Mouse (Mus musculus) intestine, embryonic 15.5 days (tissue): ENCODE measurements around the gene Prkacb. TPM values are rescaled to one million over a fixed set of nuclear protein-coding genes. Genes with fewer than 3 reads are reported as not detected.

Source experiments
- ATAC-seq: fragments of 200-750 bp; cut with Nextera tagmentation; 2 replicates; pipeline ENCODE4 v1.8.0; 2017; ENCODE audit warnings: moderate TSS enrichment, moderate library complexity
- H3K27ac ChIP-seq: fragments of 300-500 bp; sonication (generic); 2 replicates; pipeline ENCODE4 v1.5.1; 2015; ENCODE audit warnings: mild to moderate bottlenecking, inconsistent platforms
- H3K27me3 ChIP-seq: fragments of 300-500 bp; sonication (generic); replicated peaks from 2 replicates; pipeline ENCODE4 v1.6.1; 2015; ENCODE audit warnings: inconsistent platforms
- H3K36me3 ChIP-seq: fragments of 300-500 bp; sonication (generic); 2 replicates; pipeline ENCODE4 v1.6.1; 2015; ENCODE audit warnings: inconsistent platforms
- H3K4me1 ChIP-seq: fragments of 300-500 bp; sonication (generic); replicated peaks from 2 replicates; pipeline ENCODE4 v1.6.1; 2015; ENCODE audit warnings: inconsistent platforms
- H3K4me2 ChIP-seq: fragments of 300-500 bp; sonication (generic); replicated peaks from 2 replicates; pipeline ENCODE4 v1.6.1; 2015; ENCODE audit warnings: mild to moderate bottlenecking, inconsistent platforms
- H3K4me3 ChIP-seq: fragments of 300-500 bp; sonication (generic); replicated peaks from 2 replicates; pipeline ENCODE4 v1.5.1; 2015; ENCODE audit warnings: inconsistent platforms
- H3K9ac ChIP-seq: fragments of 300-500 bp; sonication (generic); 2 replicates; pipeline ENCODE4 v1.6.1; 2015; ENCODE audit warnings: inconsistent platforms
- H3K9me3 ChIP-seq: fragments of 300-500 bp; sonication (generic); 2 replicates; pipeline ENCODE4 v1.6.1; 2016; ENCODE audit warnings: inconsistent platforms
- WGBS: fragments of 180-500 bp; shearing (Covaris S2); methylation state at CpG from one replicate; pipeline ENCODE4 v1.1.7; 2015; 5-methylcytosine and 5-hydroxymethylcytosine counted together
- polyA plus RNA-seq: library from polyadenylated mRNA; unstranded; fragments of >200 nt; fragmentation: Nextera tagmentation; extraction: Ambion mirVana; gene quantifications from 2 replicates; pipeline ENCODE4 v1.2.1, GENCODE M21; 2015

Gene Prkacb
- polyA plus RNA-seq: 43.1 and 50.0 TPM in 2 replicates

DNA sequence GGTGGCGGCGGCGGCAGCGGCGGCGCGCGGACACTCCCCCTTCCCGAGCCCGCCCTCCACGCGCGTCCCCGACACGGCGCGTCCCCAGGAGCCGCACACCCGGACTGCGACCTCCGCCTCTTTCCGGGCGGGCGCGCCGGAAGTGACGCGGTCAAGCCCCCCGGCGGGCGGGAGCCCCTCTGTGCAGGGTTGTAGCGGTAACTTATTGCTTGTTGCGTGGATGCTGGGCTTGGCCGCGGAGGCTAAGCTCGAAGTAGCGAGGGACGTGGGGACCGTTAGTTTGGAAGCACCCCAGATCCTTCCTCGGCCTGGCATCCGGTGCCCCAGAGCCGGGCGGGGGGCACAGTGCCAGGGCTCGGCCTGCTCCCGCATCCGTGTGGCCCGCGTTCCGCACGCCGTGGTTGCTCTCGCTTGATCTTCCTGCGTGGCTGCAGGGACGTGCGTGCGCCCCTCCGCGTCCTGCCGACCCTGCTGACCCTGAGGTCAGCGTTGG, at the start of gene Prkacb:
Gene Prkacb, minus strand, starts transcription at position 90 of the 493 bp plus-strand sequence.
- H3K36me3 ChIP-seq: no peaks in the 10 kb centered on the region
- peak within 1 kb of the TSS; percentile 86 for H3K4me2 ChIP-seq
- H3K9ac ChIP-seq: peak within 1 kb of the TSS; percentile 91
- no peaks in the 10 kb centered on the region for H3K27me3 ChIP-seq
- H3K27ac ChIP-seq: peak within 1 kb of the TSS; percentile 84
- H3K9me3 ChIP-seq: no peaks in the 10 kb centered on the region
- WGBS: under 1% methylated on average over 60 of the region's 60 CpGs
- peak; percentile 98 for ATAC-seq
- H3K4me1 ChIP-seq: peaks cover 2% of the 10 kb centered on the region; the same call in 1 of the 2 replicates
- peak within 1 kb of the TSS; percentile 97 for H3K4me3 ChIP-seq

DNA sequence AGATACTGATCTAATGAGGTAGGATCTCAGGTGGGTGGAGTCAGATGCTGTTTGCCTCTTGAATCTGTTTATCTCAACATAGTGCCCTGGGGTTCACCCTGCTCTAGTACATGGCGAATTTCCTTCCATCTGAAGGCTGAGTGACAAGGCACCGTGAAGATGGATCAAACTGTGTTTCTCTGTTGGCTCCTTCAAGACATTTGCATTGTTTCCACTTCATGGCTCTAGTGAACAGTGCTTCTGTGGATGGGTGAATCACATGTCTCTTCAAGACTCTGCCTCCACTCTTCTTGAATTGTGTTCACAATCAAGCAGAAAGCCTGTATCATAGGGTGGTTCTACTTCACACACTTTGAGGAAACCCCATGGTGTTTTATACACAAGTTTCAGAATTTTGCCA, 47.5 kb upstream of the Prkacb start:
- WGBS: 83% methylated on average over 2 of the region's 2 CpGs
- Histone ChIP-seq H3K36me3 (no peaks in the 10 kb centered on the region), H3K9me3 (no peaks in the 10 kb centered on the region), H3K27ac (no peak overlapping the region), H3K4me3 (no peak overlapping the region), H3K4me1 (no peaks in the 10 kb centered on the region), H3K27me3 (no peaks in the 10 kb centered on the region), H3K9ac (no peak overlapping the region), H3K4me2 (no peak overlapping the region)
- ATAC-seq: no peak

DNA sequence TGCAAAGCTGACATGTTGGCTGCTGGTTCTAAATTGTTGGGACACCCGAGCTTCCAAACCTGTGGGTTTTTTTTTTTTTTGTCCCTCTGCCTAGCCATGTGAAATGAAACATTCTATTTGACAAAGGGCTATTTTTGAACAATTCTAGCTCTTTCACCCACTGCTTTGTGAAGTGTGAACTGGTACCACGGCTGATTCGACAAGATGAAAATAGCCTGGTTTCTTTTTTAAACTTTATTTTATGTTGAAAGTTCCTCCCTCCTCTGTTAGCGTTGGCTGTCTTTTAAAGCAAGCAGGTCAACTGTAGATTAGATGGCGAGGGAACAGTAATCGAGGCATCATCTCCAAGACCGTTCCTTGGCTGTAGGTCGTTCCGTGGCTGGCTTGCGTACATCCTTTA, 44.6 kb upstream of the Prkacb start:
- WGBS: 88% methylated on average over 10 of the region's 10 CpGs
- Histone ChIP-seq H3K9me3 (no peaks in the 10 kb centered on the region), H3K9ac (no peak overlapping the region), H3K27ac (no peak overlapping the region), H3K4me3 (no peak overlapping the region), H3K36me3 (no peaks in the 10 kb centered on the region), H3K4me1 (no peaks in the 10 kb centered on the region), H3K4me2 (no peak overlapping the region), H3K27me3 (no peaks in the 10 kb centered on the region)
- no peak for ATAC-seq

DNA sequence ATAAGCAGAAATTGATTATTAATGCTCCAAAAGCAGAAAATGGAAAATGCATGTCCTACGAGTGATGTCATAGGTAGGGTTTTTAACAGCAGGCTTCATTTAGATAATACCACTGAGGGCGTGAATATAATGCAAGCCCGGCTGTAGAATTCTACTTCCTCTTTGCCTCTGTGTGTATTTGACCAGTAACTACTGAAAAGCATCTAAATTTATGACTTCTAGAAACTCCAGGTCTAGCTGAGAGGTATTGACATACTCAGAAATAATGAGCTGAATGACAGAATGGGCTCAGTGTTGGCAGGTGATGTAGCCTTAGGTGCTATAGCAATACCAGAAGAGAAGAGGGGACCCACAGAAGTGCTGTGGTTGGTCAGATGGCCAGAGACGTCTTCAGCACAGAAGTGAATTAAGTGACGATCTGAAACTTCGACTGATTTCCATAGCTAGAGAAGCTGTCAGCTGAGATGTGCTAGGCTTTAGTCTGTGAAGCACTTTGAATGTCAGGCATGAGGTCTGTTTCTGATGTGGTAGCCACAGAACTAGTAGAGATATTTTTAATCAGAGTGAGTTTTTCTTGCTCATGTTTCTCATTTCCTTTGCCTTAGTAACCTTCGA, 41.8 kb upstream of the Prkacb start:
- Histone ChIP-seq H3K4me3 (no peak overlapping the region), H3K27ac (no peak overlapping the region), H3K9ac (no peak overlapping the region), H3K9me3 (no peaks in the 10 kb centered on the region), H3K4me1 (no peaks in the 10 kb centered on the region), H3K4me2 (no peak overlapping the region), H3K27me3 (no peaks in the 10 kb centered on the region), H3K36me3 (no peaks in the 10 kb centered on the region)
- ATAC-seq: no peak
- WGBS: 81% methylated on average over 7 of the region's 7 CpGs

DNA sequence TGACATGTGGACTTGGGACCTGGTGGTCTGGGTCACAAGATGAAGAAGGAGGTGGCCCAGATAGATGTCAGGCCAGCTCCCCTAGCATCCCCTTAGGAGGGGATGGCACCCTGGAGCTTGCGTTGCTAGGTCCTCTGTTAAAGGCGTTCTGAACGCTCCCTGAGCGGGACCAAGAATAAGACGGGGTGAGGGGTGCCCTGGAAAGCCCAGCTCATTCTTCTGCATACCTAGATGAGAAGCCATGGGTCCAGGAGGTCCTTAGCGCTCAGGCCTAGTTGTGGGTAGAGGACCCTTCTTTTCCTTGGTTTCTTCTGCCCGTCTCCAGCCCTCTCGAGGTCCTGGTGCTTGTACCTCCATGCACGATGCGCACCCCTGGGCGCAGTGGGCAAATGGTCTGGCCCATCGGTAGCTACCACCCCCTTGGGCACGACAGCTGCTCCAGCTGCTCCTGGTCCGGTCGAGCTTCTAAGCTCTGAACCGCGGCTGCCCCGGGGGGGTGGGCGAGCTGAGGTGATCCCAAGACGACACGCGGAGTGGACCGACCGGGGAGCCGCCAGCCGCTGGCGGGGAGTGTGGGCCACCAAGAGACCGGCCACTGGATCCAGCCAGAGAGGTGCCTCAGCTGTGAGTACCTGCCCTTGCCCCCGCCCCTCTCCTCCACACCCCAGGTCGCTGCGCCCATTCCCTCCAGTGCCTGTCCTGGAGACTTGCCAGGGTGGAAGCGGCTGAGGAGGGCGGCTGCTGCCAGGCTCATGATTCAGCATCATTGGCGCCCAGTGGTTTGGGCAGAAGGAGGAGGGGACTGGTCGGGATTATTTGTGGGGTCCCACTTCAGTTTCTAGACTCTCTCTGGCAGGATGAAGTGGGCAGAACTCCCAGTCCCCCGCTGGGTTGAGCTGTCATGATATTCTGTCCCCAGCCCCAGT, 39.4 kb upstream of the Prkacb start, which contains the start of gene Ttll7:
Gene Ttll7, plus strand, starts transcription at position 402 of the 926 bp plus-strand sequence.
- no peaks in the 10 kb centered on the region for H3K27me3 ChIP-seq
- peak within 1 kb of the TSS; percentile 57 for H3K4me3 ChIP-seq
- peak within 1 kb of the TSS; percentile 54 for H3K9ac ChIP-seq
- WGBS: under 1% methylated on average over 36 of the region's 36 CpGs
- H3K36me3 ChIP-seq: no peaks in the 10 kb centered on the region
- H3K4me1 ChIP-seq: no peaks in the 10 kb centered on the region
- H3K27ac ChIP-seq: no peak within 1 kb of the TSS
- peak; percentile 100 for ATAC-seq
- H3K4me2 ChIP-seq: peak within 1 kb of the TSS; percentile 76
- H3K9me3 ChIP-seq: no peaks in the 10 kb centered on the region

- 85% methylated on average over 7 of the region's 7 CpGs for WGBS
- ATAC-seq: no peak
- no peak overlapping the region for H3K9ac ChIP-seq
- no peak overlapping the region for H3K4me3 ChIP-seq
- H3K9me3 ChIP-seq: no peaks in the 10 kb centered on the region
- no peaks in the 10 kb centered on the region for H3K27me3 ChIP-seq
- no peaks in the 10 kb centered on the region for H3K36me3 ChIP-seq
- no peaks in the 10 kb centered on the region for H3K4me1 ChIP-seq
- no peak overlapping the region for H3K27ac ChIP-seq
- H3K4me2 ChIP-seq: no peak overlapping the region
Observed at GRCm38 (mm10) chr3:146849360-146849759, 36.6 kb upstream of the Prkacb start.

GRCm38 (mm10) chr3:146848112-146848511, 35.3 kb upstream of the Prkacb start:
- no peak for ATAC-seq
- Histone ChIP-seq H3K4me1 (no peaks in the 10 kb centered on the region), H3K27ac (no peak overlapping the region), H3K4me3 (no peak overlapping the region), H3K9ac (no peak overlapping the region), H3K4me2 (no peak overlapping the region), H3K36me3 (no peaks in the 10 kb centered on the region), H3K9me3 (no peaks in the 10 kb centered on the region), H3K27me3 (no peaks in the 10 kb centered on the region)
- WGBS: 82% methylated on average over 8 of the region's 8 CpGs

DNA sequence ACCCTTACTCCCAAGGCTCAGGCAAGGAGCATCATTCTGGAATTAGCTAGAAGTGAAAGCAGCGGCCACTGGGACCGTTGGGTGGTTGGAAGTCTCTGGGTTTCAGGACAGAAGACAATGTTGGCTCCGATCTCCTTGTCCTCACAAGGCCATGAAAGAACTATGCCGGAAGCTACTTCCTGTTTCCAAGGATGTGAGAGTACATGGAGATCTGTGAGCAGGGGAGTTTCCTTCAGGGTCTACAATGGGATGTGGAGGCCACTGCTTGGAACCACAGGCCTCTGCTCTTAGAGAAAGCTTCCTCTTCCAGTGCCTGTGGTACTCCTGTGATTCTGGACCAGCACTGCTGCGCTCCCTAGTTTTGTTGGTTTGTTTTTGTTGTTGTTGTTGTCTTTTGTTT, 33.4 kb upstream of the Prkacb start:
- Histone ChIP-seq H3K36me3 (no peaks in the 10 kb centered on the region), H3K4me1 (no peaks in the 10 kb centered on the region), H3K27me3 (no peaks in the 10 kb centered on the region), H3K9ac (no peak overlapping the region), H3K4me3 (no peak overlapping the region), H3K9me3 (no peaks in the 10 kb centered on the region), H3K27ac (no peak overlapping the region), H3K4me2 (no peak overlapping the region)
- WGBS: 89% methylated on average over 5 of the region's 5 CpGs
- no peak for ATAC-seq

DNA sequence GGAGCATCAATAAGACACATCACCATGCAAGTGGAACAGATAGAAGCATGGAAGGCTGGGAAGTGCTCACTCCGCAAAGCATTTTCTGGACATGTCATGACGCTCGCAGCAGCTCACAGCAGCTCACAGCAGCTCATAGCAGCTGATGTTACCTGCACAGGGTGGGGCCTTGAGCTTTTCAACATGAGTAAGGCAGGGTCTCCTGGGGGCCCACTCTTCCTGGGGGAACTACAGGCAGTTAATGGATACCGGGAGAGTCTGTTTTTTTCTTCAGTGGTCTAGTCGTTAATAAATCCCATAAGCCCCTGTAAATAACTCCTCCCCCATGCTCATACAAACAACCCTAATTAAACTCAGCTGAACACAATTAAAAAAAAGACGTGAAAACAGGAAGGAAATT, 30.7 kb upstream of the Prkacb start:
- no peak overlapping the region for H3K9ac ChIP-seq
- WGBS: 72% methylated on average over 6 of the region's 6 CpGs

GRCm38 (mm10) chr3:146842766-146843165, 30.0 kb upstream of the Prkacb start:
- no peak for ATAC-seq
- WGBS: 34% methylated on average over 3 of the region's 3 CpGs
- no peaks in the 10 kb centered on the region for H3K9me3 ChIP-seq

More for the DNA sequence above, 30.7 kb upstream of the Prkacb start:
- Histone ChIP-seq H3K36me3 (no peaks in the 10 kb centered on the region), H3K4me1 (no peaks in the 10 kb centered on the region), H3K4me2 (no peak overlapping the region), H3K4me3 (no peak overlapping the region), H3K9me3 (no peaks in the 10 kb centered on the region), H3K27ac (no peak overlapping the region), H3K27me3 (no peaks in the 10 kb centered on the region)
- ATAC-seq: no peak

DNA sequence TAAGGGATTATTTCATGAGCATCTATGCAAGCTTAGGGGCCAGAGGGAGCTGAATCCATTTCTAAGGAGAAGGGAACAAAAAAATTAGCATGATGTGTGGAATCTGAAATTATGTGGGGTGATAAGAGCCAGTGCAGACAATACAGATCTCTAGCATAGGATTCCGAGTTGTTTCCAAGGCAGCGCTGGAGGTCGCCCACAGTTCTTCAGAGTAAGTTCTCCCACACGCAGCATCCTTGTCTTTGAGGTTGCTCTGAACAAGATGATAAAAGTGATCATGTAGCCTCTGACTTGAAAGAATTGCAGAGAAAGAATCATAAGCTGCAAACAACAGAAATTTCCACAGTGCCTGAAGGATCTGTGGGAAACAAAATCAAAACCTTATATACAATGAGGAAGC, 7.9 kb upstream of the Prkacb start:
- no peaks in the 10 kb centered on the region for H3K36me3 ChIP-seq
- H3K4me3 ChIP-seq: no peak overlapping the region
- no peak overlapping the region for H3K9ac ChIP-seq
- no peaks in the 10 kb centered on the region for H3K9me3 ChIP-seq
- no peak for ATAC-seq
- 91% methylated on average over 4 of the region's 4 CpGs for WGBS
- no peaks in the 10 kb centered on the region for H3K27me3 ChIP-seq
- H3K27ac ChIP-seq: no peak overlapping the region
- no peak overlapping the region for H3K4me2 ChIP-seq
- H3K4me1 ChIP-seq: no peaks in the 10 kb centered on the region

More at GRCm38 (mm10) chr3:146842766-146843165, 30.0 kb upstream of the Prkacb start:
- H3K27me3 ChIP-seq: no peaks in the 10 kb centered on the region
- no peak overlapping the region for H3K27ac ChIP-seq
- no peak overlapping the region for H3K4me2 ChIP-seq
- H3K4me1 ChIP-seq: no peaks in the 10 kb centered on the region
- no peaks in the 10 kb centered on the region for H3K36me3 ChIP-seq
- H3K9ac ChIP-seq: no peak overlapping the region
- no peak overlapping the region for H3K4me3 ChIP-seq

GRCm38 (mm10) chr3:146813624-146814023, 834 bp upstream of the Prkacb start:
- no peak overlapping the region for H3K27ac ChIP-seq
- peak overlapping the region; percentile 91 for H3K9ac ChIP-seq
- H3K9me3 ChIP-seq: no peaks in the 10 kb centered on the region
- H3K4me3 ChIP-seq: peak overlapping the region; percentile 97
- no peaks in the 10 kb centered on the region for H3K27me3 ChIP-seq
- 54% methylated on average over 7 of the region's 7 CpGs for WGBS
- H3K4me1 ChIP-seq: peaks cover 2% of the 10 kb centered on the region; the same call in 1 of the 2 replicates
- H3K4me2 ChIP-seq: peak overlapping the region; percentile 86
- H3K36me3 ChIP-seq: no peaks in the 10 kb centered on the region
- no peak for ATAC-seq
